Mouse (Mus musculus) Patski (cell line): ENCODE data around the gene Lrrc55. TPM values are rescaled to one million over a fixed set of nuclear protein-coding genes. Genes with fewer than 3 reads are reported as not detected.

Experiments
- ATAC-seq: fragments of 100-300 bp; one replicate; pipeline ENCODE4 v1.8.0; 2021
- CTCF ChIA-PET: fragments of 350-600 bp; sonication (Branson Sonifier 250); formaldehyde crosslinking; loops from one replicate; lab custom pipeline; 2022; ENCODE audit warnings: inconsistent platforms; lab: Charles Lee
- POLR2A ChIA-PET: fragments of 350-600 bp; sonication (Branson Sonifier 250); formaldehyde crosslinking; loops from one replicate; lab custom pipeline; 2022; ENCODE audit warnings: antibody characterized with exemption, inconsistent platforms; lab: Charles Lee
- DNase-seq: peaks from one replicate; pipeline ENCODE4 v3.0.0-alpha.2; 2011; ENCODE audit warnings: low read depth, low spot score
- H3K27me3 ChIP-seq: fragments of 371-371 bp; one replicate; pipeline ENCODE4 v1.5.1; 2021
- CTCF ChIP-seq: fragments of 100-300 bp; IDR thresholded peaks from one replicate; pipeline ENCODE4 v1.5.1; 2021
- in situ Hi-C: fragments of 300-500 bp; cut with MboI; formaldehyde crosslinking; loops from 3 replicates; pipeline ENCODE4 v1.11.1; 2018; ENCODE audit warnings: low pct_unique_long_range_greater_than_20kb, mixed read lengths
- polyA plus RNA-seq: library from polyadenylated mRNA; unstranded; gene quantifications from one replicate; pipeline ENCODE4 v1.2.3, GENCODE M21; 2021

Gene Lrrc55
- polyA plus RNA-seq, 1 experiment from 2014 or later: 0.03 TPM

DNA sequence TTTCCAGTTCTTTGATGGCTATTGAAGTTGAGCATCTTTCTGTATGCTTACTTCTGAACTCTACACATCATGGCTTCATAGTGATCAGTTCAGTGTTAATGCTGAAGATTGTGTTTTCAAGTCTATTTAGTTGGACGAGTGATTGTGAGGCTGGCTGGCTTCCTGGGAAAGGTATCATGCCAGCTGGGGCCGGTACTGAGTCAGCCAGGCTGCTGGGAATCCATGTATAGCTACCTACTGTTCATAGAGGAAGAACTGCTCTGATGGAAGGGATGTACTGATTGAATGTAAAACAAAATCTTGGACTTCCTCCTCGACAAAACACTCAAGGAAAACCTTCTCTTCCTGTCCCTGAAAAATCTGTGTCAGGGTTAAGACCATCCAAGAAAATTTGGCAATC, 51.7 kb downstream of the Lrrc55 start:
- POLR2A ChIA-PET: no interaction called here
- no peak for TF ChIP-seq CTCF
- peaks cover 26% of the 10 kb centered on the region for H3K27me3 ChIP-seq
- DNase-seq (no peak), ATAC-seq (no peak)
- CTCF ChIA-PET: no interaction called here
- in situ Hi-C loops: no loop called here

DNA sequence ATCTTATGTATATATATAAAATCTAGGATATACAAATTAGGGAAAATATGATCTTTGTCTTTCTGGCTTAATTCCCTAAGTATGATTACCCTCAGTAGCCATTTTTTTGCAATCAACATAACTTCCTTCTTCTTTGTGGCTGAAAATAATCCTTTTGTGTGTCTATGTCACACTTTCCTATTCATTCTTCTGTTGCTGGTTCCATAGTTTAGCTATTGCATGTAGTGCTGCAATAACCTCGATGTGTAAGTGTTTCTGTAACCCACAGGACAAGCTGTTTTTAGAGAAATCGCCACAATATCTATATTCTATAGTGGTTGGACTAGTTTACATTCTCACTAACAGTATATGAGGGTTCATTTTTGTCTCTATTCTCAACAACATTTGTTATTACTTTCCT, 52.1 kb downstream of the Lrrc55 start:
- H3K27me3 ChIP-seq: peaks cover 26% of the 10 kb centered on the region
- POLR2A ChIA-PET: no interaction called here
- in situ Hi-C loops: no loop called here
- no peak for ATAC-seq
- DNase-seq: no peak
- CTCF ChIA-PET: no interaction called here
- no peak for TF ChIP-seq CTCF

DNA sequence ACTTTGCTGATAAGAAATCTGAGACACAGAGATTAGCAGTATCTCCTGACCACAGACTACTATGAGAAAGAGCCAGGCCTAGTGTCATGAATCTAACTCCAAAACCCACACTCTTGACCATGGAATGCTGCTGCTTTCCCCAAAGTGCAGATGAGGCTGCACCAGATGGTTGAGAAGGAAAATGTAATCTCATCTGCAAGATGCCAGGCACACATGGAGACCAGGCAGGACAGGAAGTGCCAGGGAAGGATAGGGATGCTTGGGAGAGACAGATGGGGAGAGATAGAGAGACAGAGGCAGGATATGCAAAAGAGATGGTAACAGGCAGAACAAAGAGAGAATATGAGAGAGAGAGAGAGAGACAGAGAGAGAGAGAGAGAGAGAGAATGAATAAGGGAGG, 56.2 kb downstream of the Lrrc55 start:
- no peak for TF ChIP-seq CTCF
- H3K27me3 ChIP-seq: peaks cover 14% of the 10 kb centered on the region
- no peak for ATAC-seq
- DNase-seq: no peak
- ChIA-PET POLR2A (no interaction called here), CTCF (interaction anchor here (1.2 kb wide), 1 partner anchor 17 kb away, joined by 4 read pairs; no protein-coding TSS in a partner anchor)
- in situ Hi-C loops: no loop called here

DNA sequence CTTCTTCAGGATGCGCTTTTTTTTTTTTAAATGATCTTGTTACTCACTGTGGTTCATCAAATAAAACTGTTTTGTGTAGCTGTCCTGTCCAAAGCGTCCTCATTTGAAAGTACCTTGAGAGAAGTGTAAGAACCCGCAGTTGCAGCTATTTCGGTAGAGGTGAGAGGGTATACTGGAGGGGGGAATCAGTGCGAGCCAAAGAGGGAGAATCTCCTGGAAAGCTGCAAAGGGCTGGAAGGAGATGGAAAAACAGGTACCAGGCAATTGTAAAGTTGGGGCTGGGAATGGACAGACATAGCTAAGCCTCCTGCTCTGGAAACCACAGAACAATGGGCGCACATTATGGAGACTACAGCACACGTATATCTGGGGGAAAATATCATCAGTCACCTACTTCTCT, 57.2 kb downstream of the Lrrc55 start:
- DNase-seq (no peak), ATAC-seq (no peak)
- peaks cover 9% of the 10 kb centered on the region for H3K27me3 ChIP-seq
- CTCF ChIA-PET: interaction anchor here (1.2 to 1.7 kb wide), 2 partner anchors 9 to 16 kb away, joined by 3 to 4 read pairs; no protein-coding TSS in a partner anchor
- POLR2A ChIA-PET: no interaction called here
- no peak for TF ChIP-seq CTCF
- in situ Hi-C loops: no loop called here

DNA sequence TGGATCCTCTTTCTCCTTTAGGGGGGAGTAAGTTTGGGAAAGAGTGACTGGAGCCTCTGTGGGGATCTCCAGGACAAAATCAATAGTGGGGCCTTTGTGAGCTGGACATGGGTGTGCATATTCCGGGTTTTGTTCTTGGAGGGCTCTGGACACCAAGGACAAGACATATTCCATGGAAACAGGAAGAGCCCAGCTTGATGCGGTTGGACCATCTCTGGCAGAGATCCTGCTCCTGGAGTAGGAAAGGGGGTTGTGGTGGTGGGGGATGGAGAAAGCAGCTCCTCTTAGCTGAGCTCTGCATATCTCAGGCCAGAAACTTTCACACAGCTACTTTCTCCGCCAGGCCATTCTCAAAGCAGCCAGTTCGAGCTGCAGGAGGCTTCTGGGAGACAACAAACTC, 57.6 kb downstream of the Lrrc55 start:
- in situ Hi-C loops: no loop called here
- no peak for TF ChIP-seq CTCF

DNA sequence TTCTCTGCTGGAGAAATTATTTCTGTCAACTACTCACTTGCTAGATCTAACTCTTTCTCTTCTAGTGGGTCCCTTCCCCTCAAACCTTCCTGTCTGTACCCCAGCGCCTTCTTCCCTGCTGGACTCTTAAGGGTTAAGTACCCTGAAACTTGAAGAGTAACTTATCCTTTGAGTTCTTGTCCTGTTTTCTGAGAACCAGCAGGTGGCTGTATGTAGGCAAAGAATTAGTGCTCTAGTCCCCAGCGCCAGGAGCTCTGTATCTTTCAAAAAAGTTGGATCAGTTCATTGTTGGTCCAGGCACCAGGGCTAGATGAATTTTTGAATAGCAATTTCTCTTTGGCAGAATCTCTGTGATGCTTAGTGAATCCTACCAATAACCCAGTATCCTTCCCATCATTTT, 58.9 kb downstream of the Lrrc55 start:
- no peak for ATAC-seq
- no peak for DNase-seq
- TF ChIP-seq CTCF: no peak
- POLR2A ChIA-PET: no interaction called here
- no peaks in the 10 kb centered on the region for H3K27me3 ChIP-seq
- in situ Hi-C loops: no loop called here
- CTCF ChIA-PET: interaction anchor here (1.2 kb wide), 1 partner anchor 14 kb away, joined by 3 read pairs; no protein-coding TSS in a partner anchor

More for the DNA sequence above, 57.6 kb downstream of the Lrrc55 start:
- CTCF ChIA-PET: interaction anchor here (1.2 to 1.7 kb wide), 2 partner anchors 9 to 15 kb away, joined by 3 to 4 read pairs; no protein-coding TSS in a partner anchor
- DNase-seq (no peak), ATAC-seq (no peak)
- H3K27me3 ChIP-seq: peaks cover 8% of the 10 kb centered on the region
- POLR2A ChIA-PET: no interaction called here

DNA sequence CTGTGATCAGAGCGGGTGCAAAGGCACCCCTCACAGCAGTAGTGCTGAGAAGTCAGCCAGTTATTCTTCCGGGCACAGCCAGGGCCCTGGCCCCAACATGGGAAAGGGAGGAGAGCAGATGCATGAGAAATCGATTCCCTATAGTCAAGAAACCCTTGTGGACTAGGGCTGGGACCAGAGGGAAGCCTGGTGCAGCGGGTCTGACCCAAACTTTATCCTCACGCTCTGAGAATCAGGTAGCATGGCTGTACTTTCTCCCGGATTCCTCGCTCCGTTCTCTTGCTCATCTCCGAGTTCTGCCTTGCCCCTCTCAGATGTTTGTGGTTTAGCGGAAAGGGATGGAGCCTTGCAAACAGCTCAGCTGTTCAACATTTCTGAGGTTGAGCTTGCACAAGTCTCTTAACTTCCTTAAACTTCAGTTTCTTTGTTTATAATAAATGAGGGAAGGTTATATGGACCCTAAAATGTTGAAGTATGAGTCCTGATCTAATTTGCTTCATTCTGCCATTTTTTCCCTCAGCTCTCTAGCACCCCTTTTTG, 59.3 kb downstream of the Lrrc55 start:
- POLR2A ChIA-PET: no interaction called here
- CTCF ChIA-PET: interaction anchor here (1.2 kb wide), 1 partner anchor 14 kb away, joined by 3 read pairs; no protein-coding TSS in a partner anchor
- no peak for DNase-seq

DNA sequence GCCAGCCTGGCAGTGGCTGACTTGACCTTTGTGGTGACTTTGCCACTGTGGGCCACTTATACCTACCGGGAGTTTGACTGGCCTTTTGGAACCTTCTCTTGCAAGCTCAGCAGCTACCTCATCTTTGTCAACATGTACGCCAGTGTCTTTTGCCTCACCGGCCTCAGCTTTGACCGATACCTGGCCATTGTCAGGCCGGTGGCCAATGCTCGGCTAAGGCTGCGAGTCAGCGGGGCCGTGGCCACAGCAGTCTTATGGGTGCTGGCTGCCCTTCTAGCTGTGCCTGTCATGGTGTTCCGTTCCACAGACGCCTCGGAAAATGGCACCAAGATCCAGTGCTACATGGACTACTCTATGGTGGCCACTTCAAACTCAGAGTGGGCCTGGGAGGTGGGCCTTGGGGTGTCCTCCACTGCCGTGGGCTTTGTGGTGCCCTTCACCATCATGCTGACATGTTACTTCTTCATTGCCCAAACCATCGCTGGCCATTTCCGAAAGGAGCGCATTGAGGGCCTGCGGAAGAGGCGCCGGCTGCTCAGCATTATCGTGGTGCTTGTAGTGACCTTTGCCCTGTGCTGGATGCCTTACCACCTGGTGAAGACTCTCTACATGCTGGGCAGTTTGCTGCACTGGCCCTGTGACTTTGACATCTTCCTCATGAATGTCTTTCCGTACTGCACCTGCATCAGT, 60.0 kb downstream of the Lrrc55 start:
- in situ Hi-C loops: no loop called here

More for the DNA sequence above, 59.3 kb downstream of the Lrrc55 start:
- ATAC-seq: no peak
- no peak for TF ChIP-seq CTCF
- in situ Hi-C loops: no loop called here
- no peaks in the 10 kb centered on the region for H3K27me3 ChIP-seq

DNA sequence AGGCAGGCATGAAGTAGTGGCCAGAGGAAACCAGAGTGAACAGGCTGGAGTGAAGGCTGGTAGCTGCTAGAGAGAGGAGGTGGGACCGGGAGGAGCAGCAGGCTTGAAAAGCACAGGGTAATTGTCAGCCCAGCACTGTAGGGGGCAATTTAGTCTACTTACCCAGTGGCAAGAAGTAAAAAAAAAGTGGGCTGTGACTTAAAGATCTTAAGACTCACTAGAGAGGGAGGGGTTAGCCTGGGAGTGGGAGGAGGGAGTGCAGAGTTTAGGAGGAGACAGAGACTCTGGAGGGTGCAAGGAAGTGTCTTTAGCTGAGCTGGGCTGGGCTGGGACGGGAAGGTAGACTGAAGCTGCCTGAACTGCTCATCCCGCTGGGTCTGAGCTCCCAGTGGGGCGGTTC, 60.9 kb downstream of the Lrrc55 start, which contains the start of gene Aplnr:
TSS of gene Aplnr (plus strand) at position 137 of the 400 bp plus-strand sequence.
- in situ Hi-C loops: no loop called here
- ATAC-seq (peak; percentile 36), DNase-seq (no peak)
- CTCF ChIA-PET: no interaction called here
- TF ChIP-seq CTCF: no peak
- POLR2A ChIA-PET: no interaction called here
- H3K27me3 ChIP-seq: no peaks in the 10 kb centered on the region

More for the DNA sequence above, 60.0 kb downstream of the Lrrc55 start:
- POLR2A ChIA-PET: no interaction called here
- no peak for TF ChIP-seq CTCF
- H3K27me3 ChIP-seq: no peaks in the 10 kb centered on the region
- CTCF ChIA-PET: no interaction called here
- DNase-seq (no peak), ATAC-seq (no peak)

DNA sequence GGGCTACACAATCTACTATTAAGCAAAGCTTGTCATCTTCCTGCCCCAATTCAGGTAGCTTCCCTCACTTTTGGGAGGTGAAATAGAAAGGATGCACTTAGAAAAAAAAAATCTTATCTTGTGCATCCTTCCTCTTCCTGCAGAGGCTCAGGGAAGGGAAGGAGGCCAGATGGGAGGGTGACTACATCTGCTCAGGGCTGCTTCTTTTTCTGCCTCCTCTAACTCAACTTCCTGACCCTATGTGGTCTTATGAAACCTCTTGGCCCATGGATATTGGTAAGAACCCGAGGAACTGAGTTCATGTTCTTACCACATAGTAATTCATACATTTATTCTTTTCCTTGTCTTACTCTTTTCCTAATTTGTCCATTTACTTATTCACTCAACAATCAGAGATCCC, 61.9 kb downstream of the Lrrc55 start:
- in situ Hi-C loops: no loop called here
- CTCF ChIA-PET: no interaction called here
- no peak for DNase-seq
- ATAC-seq: no peak
- H3K27me3 ChIP-seq: no peaks in the 10 kb centered on the region
- TF ChIP-seq CTCF: no peak
- POLR2A ChIA-PET: no interaction called here

DNA sequence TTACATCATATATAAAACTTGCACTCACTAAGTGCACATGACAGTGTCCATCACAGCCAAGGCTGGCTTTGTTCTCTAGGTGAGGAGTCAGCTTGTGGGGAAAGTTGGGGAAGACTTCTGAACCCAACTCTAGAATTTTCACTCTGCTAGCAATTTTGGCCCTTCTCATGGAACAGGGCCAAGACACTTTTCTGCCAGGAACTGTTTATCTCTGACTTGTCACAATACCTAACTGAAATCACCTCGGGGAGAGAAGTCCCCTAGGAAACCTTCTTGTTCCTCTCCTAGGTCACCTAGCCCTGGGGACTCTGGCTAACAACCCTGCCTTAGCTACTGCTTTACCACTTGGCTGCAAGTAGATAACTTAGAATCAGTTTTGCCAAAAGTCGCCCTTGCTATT, 64.8 kb downstream of the Lrrc55 start:
- TF ChIP-seq CTCF: no peak
- no peak for DNase-seq
- CTCF ChIA-PET: interaction anchor here (1.7 kb wide), 2 partner anchors 115 to 460 kb away, joined by 3 to 4 read pairs; no protein-coding TSS in a partner anchor
- POLR2A ChIA-PET: no interaction called here
- no peak for ATAC-seq
- H3K27me3 ChIP-seq: peaks cover 4% of the 10 kb centered on the region
- in situ Hi-C loops: no loop called here
